Mouse (Mus musculus): ENCODE measurements around the gene Slfn4. TPM values are rescaled to one million over a fixed set of nuclear protein-coding genes. Genes with fewer than 3 reads are reported as not detected.
"Not testable (repeated sequence)": the region's sequence is repeated elsewhere in the genome, so short reads cannot be mapped to it uniquely, and the experiment has no call there.

Slfn4 gene
- polyA plus RNA-seq, 1 experiment = 0.30 TPM

- no peaks in the 10 kb centered on the region for H3K36me3 ChIP-seq (ENCODE audit: control insufficient read depth, insufficient read depth, low read length)
- no peak overlapping the region for H3K27ac ChIP-seq (ENCODE audit: insufficient read depth, low read depth, low read length)
- H3K4me1 ChIP-seq (ENCODE audit: control insufficient read depth, insufficient read depth, low read length) = no peaks in the 10 kb centered on the region
- TF ChIP-seq CTCF (conservative IDR thresholded peaks at IDR 0.05; ENCODE audit: insufficient read depth, insufficient read length, low read depth, low read length) (no peak), POLR2A (IDR thresholded peaks at IDR 0.05; ENCODE audit: low read depth, low read length) (no peak)
- WGBS = 84% methylated on average over 7 of the region's 7 CpGs
- no peak for DNase-seq
- H3K4me3 ChIP-seq (ENCODE audit: insufficient read depth, low read depth, low read length) = no peak overlapping the region
- no peaks in the 10 kb centered on the region for H3K27me3 ChIP-seq (replicated peaks; ENCODE audit: control insufficient read depth, insufficient read depth, low read length)
Measured at GRCm38 (mm10) chr11:83227926-83228723, 53.1 kb downstream of the Slfn4 start.

DNA sequence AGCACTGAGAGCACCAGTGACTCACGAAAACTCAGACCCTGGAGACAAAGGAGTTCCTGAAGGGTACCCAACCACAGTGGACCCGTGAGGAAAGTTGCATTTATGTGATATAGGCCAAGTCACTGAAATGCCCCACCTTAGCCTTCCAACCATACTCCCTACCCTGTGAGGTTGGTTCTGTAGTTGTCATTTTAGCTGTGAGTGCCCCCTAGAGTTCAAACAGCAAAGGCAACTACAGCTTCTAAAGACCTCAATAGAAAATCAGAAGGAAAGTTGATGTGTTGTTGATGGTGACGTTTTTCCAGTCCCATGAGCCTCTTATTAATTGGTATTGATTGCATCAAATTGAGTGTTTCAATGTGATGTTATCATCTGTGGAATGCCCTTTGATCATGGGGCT is 56.0 kb downstream of the Slfn4 start:
- DNase-seq = peak; percentile 21
- Histone ChIP-seq H3K27ac (ENCODE audit: insufficient read depth, low read depth, low read length) (no peak overlapping the region), H3K27me3 (replicated peaks; ENCODE audit: control insufficient read depth, insufficient read depth, low read length) (no peaks in the 10 kb centered on the region), H3K4me1 (ENCODE audit: control insufficient read depth, insufficient read depth, low read length) (no peaks in the 10 kb centered on the region), H3K4me3 (ENCODE audit: insufficient read depth, low read depth, low read length) (no peak overlapping the region), H3K36me3 (ENCODE audit: control insufficient read depth, insufficient read depth, low read length) (no peaks in the 10 kb centered on the region)
- WGBS = 64% methylated on average over 3 of the region's 3 CpGs
- TF ChIP-seq CTCF (conservative IDR thresholded peaks at IDR 0.05; ENCODE audit: insufficient read depth, insufficient read length, low read depth, low read length) (no peak), POLR2A (IDR thresholded peaks at IDR 0.05; ENCODE audit: low read depth, low read length) (no peak)

- DNase-seq; H3K36me3 ChIP-seq (ENCODE audit: control insufficient read depth, insufficient read depth, low read length); H3K4me3 ChIP-seq (ENCODE audit: insufficient read depth, low read depth, low read length); H3K27me3 ChIP-seq (replicated peaks; ENCODE audit: control insufficient read depth, insufficient read depth, low read length); H3K4me1 ChIP-seq (ENCODE audit: control insufficient read depth, insufficient read depth, low read length); H3K27ac ChIP-seq (ENCODE audit: insufficient read depth, low read depth, low read length): not testable (repeated sequence)
- 42% methylated on average over 5 of the region's 5 CpGs for WGBS
Measured at GRCm38 (mm10) chr11:83233621-83234020, 58.6 kb downstream of the Slfn4 start.

GRCm38 (mm10) chr11:83237390-83237789 is 62.4 kb downstream of the Slfn4 start:
- not testable (repeated sequence) for H3K36me3 ChIP-seq (ENCODE audit: control insufficient read depth, insufficient read depth, low read length); H3K27ac ChIP-seq (ENCODE audit: insufficient read depth, low read depth, low read length); DNase-seq; H3K4me1 ChIP-seq (ENCODE audit: control insufficient read depth, insufficient read depth, low read length); H3K4me3 ChIP-seq (ENCODE audit: insufficient read depth, low read depth, low read length); H3K27me3 ChIP-seq (replicated peaks; ENCODE audit: control insufficient read depth, insufficient read depth, low read length)
- 77% methylated on average over 9 of the region's 9 CpGs for WGBS

- no peak for TF ChIP-seq CTCF (conservative IDR thresholded peaks at IDR 0.05; ENCODE audit: insufficient read depth, insufficient read length, low read depth, low read length)
- no peak for TF ChIP-seq POLR2A (IDR thresholded peaks at IDR 0.05; ENCODE audit: low read depth, low read length)
- Histone ChIP-seq H3K36me3 (ENCODE audit: control insufficient read depth, insufficient read depth, low read length) (no peaks in the 10 kb centered on the region), H3K27me3 (replicated peaks; ENCODE audit: control insufficient read depth, insufficient read depth, low read length) (no peaks in the 10 kb centered on the region), H3K27ac (ENCODE audit: insufficient read depth, low read depth, low read length) (no peak overlapping the region), H3K4me1 (ENCODE audit: control insufficient read depth, insufficient read depth, low read length) (no peaks in the 10 kb centered on the region), H3K4me3 (ENCODE audit: insufficient read depth, low read depth, low read length) (no peak overlapping the region)
- no peak for DNase-seq
- 90% methylated on average over 2 of the region's 2 CpGs for WGBS
Measured at GRCm38 (mm10) chr11:83238389-83238788, 63.4 kb downstream of the Slfn4 start.

DNA sequence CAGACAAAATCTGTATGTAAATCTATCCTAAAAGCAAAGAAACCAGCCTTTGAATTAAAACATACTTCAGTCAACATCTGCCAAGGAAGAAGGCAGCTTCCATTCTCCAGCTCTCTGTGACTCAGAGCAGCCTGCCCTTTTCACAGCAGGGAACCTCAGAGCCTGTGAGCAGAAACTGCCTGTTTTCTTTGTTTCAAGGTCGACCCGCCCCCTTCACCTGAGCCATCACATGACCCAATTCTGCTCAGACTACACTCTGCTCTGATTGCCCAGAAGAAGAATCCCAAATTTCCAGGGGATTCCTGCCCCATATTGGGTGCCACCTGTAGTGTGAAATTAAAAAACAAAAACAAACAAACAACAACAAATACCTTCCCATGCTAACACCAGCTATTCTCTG is 64.8 kb downstream of the Slfn4 start:
- no peak overlapping the region for H3K4me3 ChIP-seq (ENCODE audit: insufficient read depth, low read depth, low read length)
- H3K4me1 ChIP-seq (ENCODE audit: control insufficient read depth, insufficient read depth, low read length) = no peaks in the 10 kb centered on the region
- TF ChIP-seq CTCF (conservative IDR thresholded peaks at IDR 0.05; ENCODE audit: insufficient read depth, insufficient read length, low read depth, low read length) = no peak
- TF ChIP-seq POLR2A (IDR thresholded peaks at IDR 0.05; ENCODE audit: low read depth, low read length) = no peak
- no peak overlapping the region for H3K27ac ChIP-seq (ENCODE audit: insufficient read depth, low read depth, low read length)
- H3K36me3 ChIP-seq (ENCODE audit: control insufficient read depth, insufficient read depth, low read length) = no peaks in the 10 kb centered on the region
- no peaks in the 10 kb centered on the region for H3K27me3 ChIP-seq (replicated peaks; ENCODE audit: control insufficient read depth, insufficient read depth, low read length)
- DNase-seq = no peak
- 29% methylated on average over 2 of the region's 2 CpGs for WGBS

Other genes with a start within 250 kb of the Slfn4 start
- 14.1 and 21.4 TPM in 2 replicates for gene Slfn5, start 223.8 kb upstream of the Slfn4 start, polyA plus RNA-seq (2012; rRNA removed)
- 0.18 and 0.36 TPM in 2 replicates for gene Slfn9, start 183.4 kb upstream of the Slfn4 start, polyA plus RNA-seq (2012; rRNA removed)
- 0.37 and 1.3 TPM in 2 replicates for gene Slfn8, start 154.4 kb upstream of the Slfn4 start, polyA plus RNA-seq (2012; rRNA removed)
- 4.0 and 7.3 TPM in 2 replicates for gene Slfn2, start 110.1 kb upstream of the Slfn4 start, polyA plus RNA-seq (2012; rRNA removed)
- 0.29 and 2.6 TPM in 2 replicates for gene Slfn1, start 58.3 kb upstream of the Slfn4 start, polyA plus RNA-seq (2012; rRNA removed)
- 0.72 TPM in 2 replicates for gene Slfn3, start 16.1 kb downstream of the Slfn4 start, polyA plus RNA-seq (2012; rRNA removed)
- gene Slfn14, start 111.5 kb downstream of the Slfn4 start, polyA plus RNA-seq (2012; rRNA removed) = 0.03 TPM in 1 of 2 replicates, not detected in the other
- gene Ap2b1, start 123.8 kb downstream of the Slfn4 start, polyA plus RNA-seq (2012; rRNA removed) = 34.9 and 37.4 TPM in 2 replicates
- gene Pex12, start 127.4 kb downstream of the Slfn4 start, polyA plus RNA-seq (2012; rRNA removed) = 11.4 and 11.8 TPM in 2 replicates
- 1.4 and 1.8 TPM in 2 replicates for gene Rasl10b, start 234.0 kb downstream of the Slfn4 start, polyA plus RNA-seq (2012; rRNA removed)